Mouse (Mus musculus) gastrocnemius, adult 8-10 months (tissue): Measurements from ENCODE around the gene Sik2. TPM values are rescaled to one million over a fixed set of nuclear protein-coding genes. Genes with fewer than 3 reads are reported as not detected.

ENCODE experiments used
- DNase-seq, 2 experiments: peaks; one replicate each; pipeline ENCODE4 v3.0.0; 2022; ENCODE audit warnings: low spot score in 2 of 2
- total RNA-seq, 4 experiments: library from RNA; stranded (reverse); gene quantifications; 2 replicates each; pipeline ENCODE4 v1.2.4; 2022

Sik2 gene
- total RNA-seq, 4 experiments from 2014 or later: 23.9 to 29.8 (median 27.2) TPM

- no peak for DNase-seq
These were observed 22.8 kb downstream of the Sik2 start for GRCm38 (mm10) chr9:50986123-50986522.

GRCm38 (mm10) chr9:50981499-50982190 lies 27.2 kb downstream of the Sik2 start:
- DNase-seq: no peak

GRCm38 (mm10) chr9:50974631-50975030 lies 34.2 kb downstream of the Sik2 start:
- DNase-seq: no peak

- no peak for DNase-seq
These were observed 38.5 kb downstream of the Sik2 start for GRCm38 (mm10) chr9:50970413-50970812.

- no peak for DNase-seq
These were observed 39.6 kb downstream of the Sik2 start for GRCm38 (mm10) chr9:50969266-50969665.

GRCm38 (mm10) chr9:50966277-50966676 lies 42.6 kb downstream of the Sik2 start:
- no peak for DNase-seq

- no peak for DNase-seq
These were observed 43.5 kb downstream of the Sik2 start for GRCm38 (mm10) chr9:50965392-50965791.

- DNase-seq: no peak
These were observed 44.0 kb downstream of the Sik2 start for GRCm38 (mm10) chr9:50964911-50965310.

- DNase-seq: no peak
These were observed 50.9 kb downstream of the Sik2 start for GRCm38 (mm10) chr9:50957956-50958489.

- no peak for DNase-seq
These were observed 53.7 kb downstream of the Sik2 start for GRCm38 (mm10) chr9:50955176-50955575.

GRCm38 (mm10) chr9:50948097-50948823 lies 60.6 kb downstream of the Sik2 start:
- no peak for DNase-seq

- DNase-seq: no peak
These were observed 62.5 kb downstream of the Sik2 start for GRCm38 (mm10) chr9:50946338-50946737.

- DNase-seq: no peak
These were observed 64.0 kb downstream of the Sik2 start for GRCm38 (mm10) chr9:50944826-50945225.

GRCm38 (mm10) chr9:50942711-50943110 lies 66.2 kb downstream of the Sik2 start:
- DNase-seq: no peak

- DNase-seq: no peak
These were observed 67.0 kb downstream of the Sik2 start for GRCm38 (mm10) chr9:50941804-50942401.

GRCm38 (mm10) chr9:50929986-50930385 lies 78.9 kb downstream of the Sik2 start:
- no peak for DNase-seq

GRCm38 (mm10) chr9:50925801-50926200 lies 83.1 kb downstream of the Sik2 start:
- no peak for DNase-seq

- no peak for DNase-seq
These were observed 84.4 kb downstream of the Sik2 start for GRCm38 (mm10) chr9:50924454-50924853.

- DNase-seq: no peak
These were observed 86.3 kb downstream of the Sik2 start for GRCm38 (mm10) chr9:50922363-50923153.

GRCm38 (mm10) chr9:50920933-50921895 lies 87.7 kb downstream of the Sik2 start:
- no peak for DNase-seq
